Mouse (Mus musculus): Measurements from ENCODE around the gene Cldn7.

DNA sequence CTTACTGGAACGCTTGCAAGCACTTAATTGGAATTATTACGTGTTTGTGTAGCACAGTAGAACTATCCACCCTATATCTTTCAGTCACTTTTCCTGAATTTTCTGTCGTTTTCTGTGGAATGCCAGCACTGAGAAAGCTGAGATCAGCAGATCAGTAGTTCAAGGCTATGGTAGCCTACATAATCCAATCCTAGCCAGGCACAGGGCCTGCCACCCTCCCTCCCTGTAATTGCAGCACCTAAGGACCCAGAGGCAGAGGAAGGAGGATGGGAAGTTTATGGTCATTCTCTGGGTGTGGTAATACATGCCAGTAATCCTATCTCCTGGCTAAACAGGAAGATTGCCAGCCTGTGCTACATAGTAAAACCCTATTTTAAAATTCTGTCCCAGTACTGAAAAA lies 41.8 kb upstream of the Cldn7 start:
- TF ChIP-seq ZNF384 (IDR thresholded peaks at IDR 0.05; ENCODE audit: low read depth, low read length): no peak
- no peak; the same call in 1 of the 2 replicates for TF ChIP-seq MAFK (IDR thresholded peaks at IDR 0.05; ENCODE audit: insufficient read depth, low read depth, low read length)
- TF ChIP-seq HCFC1 (IDR thresholded peaks at IDR 0.05; ENCODE audit: borderline replicate concordance, insufficient read depth, low read length): no peak
- no peak for TF ChIP-seq CHD2 (IDR thresholded peaks at IDR 0.05; ENCODE audit: low read depth, low read length)
- TF ChIP-seq ZC3H11A (IDR thresholded peaks at IDR 0.05; ENCODE audit: borderline replicate concordance, low read depth, low read length): no peak
